Mouse (Mus musculus) MEL (cell line): ENCODE measurements around the gene 2010106E10Rik. TPM values are rescaled to one million over a fixed set of nuclear protein-coding genes. Genes with fewer than 3 reads are reported as not detected.

Experiments used
- DNase-seq: peaks from one replicate; pipeline ENCODE4 v3.0.0; 2011; ENCODE audit warnings: low read depth, low spot score
- H3K27ac ChIP-seq: 2 replicates; pipeline ENCODE4 v1.5.1; 2012; ENCODE audit warnings: low read depth, mild to moderate bottlenecking, control low read depth, low read length, moderate library complexity; ENCODE audit not compliant: control insufficient read depth
- H3K27me3 ChIP-seq, 2 experiments: fragments of 150-350 bp in 1 of 2; sonication (generic) in 1 of 2; 2 replicates each; pipeline ENCODE4 v1.6.1; 2012; ENCODE audit warnings: low read length in 2 of 2, mild to moderate bottlenecking in 2 of 2, improper control_type of control experiment in 1 of 2, moderate library complexity in 1 of 2; ENCODE audit not compliant: insufficient read depth in 2 of 2, control insufficient read depth in 1 of 2
- H3K36me3 ChIP-seq, 2 experiments: 2 replicates each; pipeline ENCODE4 v1.6.1; 2012 to 2014; ENCODE audit warnings: low read length in 2 of 2, improper control_type of control experiment in 1 of 2, inconsistent platforms in 1 of 2, mild to moderate bottlenecking in 1 of 2; ENCODE audit not compliant: insufficient read depth in 2 of 2, control insufficient read depth in 1 of 2
- H3K4me1 ChIP-seq, 2 experiments: fragments of 150-350 bp in 1 of 2; sonication (generic) in 1 of 2; 2 replicates each; pipeline ENCODE4 v1.6.1; 2012; ENCODE audit warnings: low read length in 2 of 2, improper control_type of control experiment in 1 of 2, mild to moderate bottlenecking in 1 of 2; ENCODE audit not compliant: insufficient read depth in 2 of 2, control insufficient read depth in 1 of 2
- H3K4me3 ChIP-seq, 2 experiments: fragments of 150-350 bp in 1 of 2; sonication (generic) in 1 of 2; 2 replicates each; pipeline ENCODE4 v1.5.1; 2012; ENCODE audit warnings: low read depth in 2 of 2, low read length in 2 of 2, mild to moderate bottlenecking in 2 of 2, moderate library complexity in 2 of 2, control low read depth in 1 of 2, improper control_type of control experiment in 1 of 2; ENCODE audit not compliant: control insufficient read depth in 1 of 2, insufficient read depth in 1 of 2
- H3K79me2 ChIP-seq: 2 replicates; pipeline ENCODE4 v1.6.1; 2012; ENCODE audit warnings: mild to moderate bottlenecking, low read length, moderate library complexity; ENCODE audit not compliant: control insufficient read depth, poor library complexity, insufficient read depth
- H3K9ac ChIP-seq: 2 replicates; pipeline ENCODE4 v1.6.1; 2012; ENCODE audit warnings: low read depth, mild to moderate bottlenecking, control low read depth, low read length, moderate library complexity; ENCODE audit not compliant: control insufficient read depth, poor library complexity, severe bottlenecking
- H3K9me3 ChIP-seq: fragments of 150-350 bp; sonication (generic); replicated peaks from 2 replicates; pipeline ENCODE4 v1.6.1; 2012; ENCODE audit warnings: mild to moderate bottlenecking, low read length, improper control_type of control experiment, moderate library complexity; ENCODE audit not compliant: insufficient read depth
- BHLHE40 ChIP-seq: IDR thresholded peaks from 2 replicates; pipeline ENCODE4 v1.6.1; 2012; ENCODE audit warnings: low read depth, mild to moderate bottlenecking, inconsistent platforms, low read length, improper control_type of control experiment, borderline replicate concordance
- CHD1 ChIP-seq: IDR thresholded peaks from 2 replicates; pipeline ENCODE4 v1.6.1; 2012; ENCODE audit warnings: low read depth, mild to moderate bottlenecking, inconsistent platforms, low read length, improper control_type of control experiment
- E2F4 ChIP-seq: IDR thresholded peaks from 2 replicates; pipeline ENCODE4 v1.6.1; 2011; ENCODE audit warnings: low read depth, low read length, improper control_type of control experiment, borderline replicate concordance
- ELF1 ChIP-seq: IDR thresholded peaks from 2 replicates; pipeline ENCODE4 v1.6.1; 2014; ENCODE audit warnings: low read depth, mild to moderate bottlenecking, inconsistent platforms, low read length, improper control_type of control experiment, moderate library complexity
- EP300 ChIP-seq, 2 experiments: IDR thresholded peaks; 2 replicates each; pipeline ENCODE4 v1.6.1; 2011; ENCODE audit warnings: improper control_type of control experiment in 2 of 2, low read length in 2 of 2, low read depth in 1 of 2, mild to moderate bottlenecking in 1 of 2
- ETS1 ChIP-seq: IDR thresholded peaks from 2 replicates; pipeline ENCODE4 v1.6.1; 2012; ENCODE audit warnings: low read depth, mild to moderate bottlenecking, inconsistent platforms, low read length, improper control_type of control experiment, moderate library complexity
- GATA1 ChIP-seq: IDR thresholded peaks from 2 replicates; pipeline ENCODE4 v1.6.1; 2011; ENCODE audit warnings: low read depth, low read length, improper control_type of control experiment
- HCFC1 ChIP-seq: IDR thresholded peaks from 2 replicates; pipeline ENCODE4 v1.6.1; 2012; ENCODE audit warnings: low read depth, mild to moderate bottlenecking, inconsistent platforms, low read length, improper control_type of control experiment, moderate library complexity
- NRF1 ChIP-seq: IDR thresholded peaks from 2 replicates; pipeline ENCODE4 v1.6.1; 2014; ENCODE audit warnings: low read depth, mild to moderate bottlenecking, inconsistent platforms, low read length, improper control_type of control experiment, moderate library complexity; ENCODE audit not compliant: poor library complexity, insufficient read depth, severe bottlenecking
- POLR2A ChIP-seq, 2 experiments: IDR thresholded peaks; 2 replicates each; pipeline ENCODE4 v1.6.1; 2011 to 2012; ENCODE audit warnings: low read length in 2 of 2, mild to moderate bottlenecking in 2 of 2, control low read depth in 1 of 2, improper control_type of control experiment in 1 of 2, low read depth in 1 of 2, moderate library complexity in 1 of 2; ENCODE audit not compliant: control insufficient read depth in 1 of 2, insufficient read depth in 1 of 2, poor library complexity in 1 of 2
- POLR2AphosphoS2 ChIP-seq: IDR thresholded peaks from 2 replicates; pipeline ENCODE4 v1.6.1; 2011; ENCODE audit warnings: low read length, improper control_type of control experiment
- POLR2AphosphoS5 ChIP-seq: IDR thresholded peaks from 2 replicates; pipeline ENCODE4 v1.6.1; 2012; ENCODE audit warnings: low read depth, borderline replicate concordance, mild to moderate bottlenecking, inconsistent platforms, low read length, moderate library complexity, mixed read lengths
- SMC3 ChIP-seq: IDR thresholded peaks from 2 replicates; pipeline ENCODE4 v1.6.1; 2011; ENCODE audit warnings: low read depth, low read length, improper control_type of control experiment
- TBP ChIP-seq: IDR thresholded peaks from 2 replicates; pipeline ENCODE4 v1.8.0; 2011; ENCODE audit warnings: low read depth, low read length, improper control_type of control experiment
- TCF12 ChIP-seq: IDR thresholded peaks from 2 replicates; pipeline ENCODE4 v1.6.1; 2014; ENCODE audit warnings: low read depth, mild to moderate bottlenecking, inconsistent platforms, low read length, improper control_type of control experiment, moderate library complexity
- USF1 ChIP-seq: IDR thresholded peaks from 2 replicates; pipeline ENCODE4 v1.6.1; 2014; ENCODE audit warnings: low read depth, mild to moderate bottlenecking, inconsistent platforms, low read length, improper control_type of control experiment, moderate library complexity
- ZC3H11A ChIP-seq: IDR thresholded peaks from 2 replicates; pipeline ENCODE4 v1.6.1; 2012; ENCODE audit warnings: low read depth, mild to moderate bottlenecking, inconsistent platforms, low read length, improper control_type of control experiment
- ZKSCAN1 ChIP-seq: IDR thresholded peaks from 2 replicates; pipeline ENCODE4 v1.6.1; 2012; ENCODE audit warnings: low read depth, mild to moderate bottlenecking, inconsistent platforms, low read length, improper control_type of control experiment, moderate library complexity
- ZNF384 ChIP-seq: IDR thresholded peaks from 2 replicates; pipeline ENCODE4 v1.6.1; 2012; ENCODE audit warnings: low read depth, mild to moderate bottlenecking, inconsistent platforms, low read length, improper control_type of control experiment
- polyA plus RNA-seq, 2 experiments: library from polyadenylated mRNA; stranded (reverse) in 1 of 2; unstranded in 1 of 2; fragments of >175 nt in 1 of 2; fragments of >200 nt in 1 of 2; gene quantifications; 2 replicates each; pipeline versions ENCODE4 v1.2.1 to v1.2.4; 2012; ENCODE audit warnings: low replicate concordance in 2 of 2, low read depth in 1 of 2; ENCODE audit not compliant: insufficient read length in 2 of 2, insufficient read depth in 1 of 2, missing spikeins in 1 of 2
- total RNA-seq: library from RNA; depleted of rRNA; stranded (reverse); fragments of 300-350 nt; gene quantifications from 2 replicates; pipeline ENCODE4 v1.2.3, GENCODE M21; 2012; rRNA removed

The 2010106E10Rik gene
- total RNA-seq (not detected in 2 replicates), polyA plus RNA-seq (not detected)

- no peaks in the 10 kb centered on the region for H3K4me1 ChIP-seq
- no peak within 1 kb of the TSS for H3K4me3 ChIP-seq
- no peaks in the 10 kb centered on the region for H3K27me3 ChIP-seq
- peak; percentile 30 for DNase-seq
- TF ChIP-seq ZNF384 (no peak), POLR2AphosphoS2 (no peak), SMC3 (no peak), CHD1 (no peak), EP300 (IDR thresholded peaks at IDR 0.05; ENCODE audit: low read depth in 1 of 2, low read length in 2 of 2) (no peak), ZC3H11A (no peak)
- no peak within 1 kb of the TSS for H3K9ac ChIP-seq
- no peaks in the 10 kb centered on the region for H3K79me2 ChIP-seq
- H3K36me3 ChIP-seq: no peaks in the 10 kb centered on the region
- H3K9me3 ChIP-seq: no peaks in the 10 kb centered on the region
- H3K27ac ChIP-seq: no peak within 1 kb of the TSS
Observed at GRCm38 (mm10) chrX:112494974-112495373, at the start of gene 2010106E10Rik. Gene 2010106E10Rik (plus strand): TSS chrX:112495274.

- Histone ChIP-seq H3K36me3 (no peaks in the 10 kb centered on the region), H3K27me3 (no peaks in the 10 kb centered on the region), H3K9ac (no peak overlapping the region), H3K79me2 (no peaks in the 10 kb centered on the region), H3K4me1 (no peaks in the 10 kb centered on the region), H3K4me3 (no peak overlapping the region), H3K9me3 (no peaks in the 10 kb centered on the region), H3K27ac (no peak overlapping the region)
- TF ChIP-seq GATA1 (no peak), NRF1 (no peak), ELF1 (no peak), E2F4 (no peak), TCF12 (no peak), BHLHE40 (no peak), ZC3H11A (no peak), ETS1 (no peak), ZKSCAN1 (no peak), HCFC1 (no peak), ZNF384 (no peak), POLR2AphosphoS5 (no peak), USF1 (no peak), POLR2A (IDR thresholded peaks at IDR 0.05; ENCODE audit: control insufficient read depth in 1 of 2, insufficient read depth in 1 of 2, low read depth in 1 of 2, low read length in 2 of 2, poor library complexity in 1 of 2) (no peak), TBP (no peak), SMC3 (no peak)
- DNase-seq: no peak
Observed at GRCm38 (mm10) chrX:112505651-112506050, 10.6 kb downstream of the 2010106E10Rik start.
